Mouse (Mus musculus) kidney, postnatal 4 days (tissue): ENCODE measurements around the gene Cdc26.

Experiments
- DNase-seq, 2 experiments: peaks; one replicate each; pipeline ENCODE4 v3.0.0; 2021; ENCODE audit warnings: mixed read lengths in 2 of 2

The Cdc26 gene

GRCm38 (mm10) chr4:62397616-62398365 is 10.7 kb downstream of the Cdc26 start:
- no peak for DNase-seq

- DNase-seq = no peak
These were observed 12.6 kb downstream of the Cdc26 start for GRCm38 (mm10) chr4:62395806-62396205.

- no peak for DNase-seq
These were observed 15.0 kb downstream of the Cdc26 start for GRCm38 (mm10) chr4:62393459-62393858.

GRCm38 (mm10) chr4:62391892-62392291 is 16.6 kb downstream of the Cdc26 start:
- DNase-seq = no peak

- no peak for DNase-seq
These were observed 18.6 kb downstream of the Cdc26 start for GRCm38 (mm10) chr4:62389592-62390512.

GRCm38 (mm10) chr4:62385439-62385838 is 23.0 kb downstream of the Cdc26 start:
- DNase-seq = no peak

- no peak for DNase-seq
These were observed 24.3 kb downstream of the Cdc26 start for GRCm38 (mm10) chr4:62384159-62384558.

- no peak for DNase-seq
These were observed 24.7 kb downstream of the Cdc26 start for GRCm38 (mm10) chr4:62383752-62384151.

GRCm38 (mm10) chr4:62383207-62383606 is 25.2 kb downstream of the Cdc26 start:
- no peak for DNase-seq

- no peak for DNase-seq
These were observed 28.6 kb downstream of the Cdc26 start for GRCm38 (mm10) chr4:62379724-62380381.

GRCm38 (mm10) chr4:62376123-62376522 is 32.3 kb downstream of the Cdc26 start:
- no peak for DNase-seq

- DNase-seq = no peak
These were observed 34.1 kb downstream of the Cdc26 start for GRCm38 (mm10) chr4:62374342-62374741.

- no peak for DNase-seq
These were observed 34.8 kb downstream of the Cdc26 start for GRCm38 (mm10) chr4:62373668-62374067.

- no peak for DNase-seq
These were observed 35.5 kb downstream of the Cdc26 start for GRCm38 (mm10) chr4:62372818-62373520.

GRCm38 (mm10) chr4:62372410-62372809 is 36.0 kb downstream of the Cdc26 start:
- no peak for DNase-seq

- no peak for DNase-seq
These were observed 39.4 kb downstream of the Cdc26 start for GRCm38 (mm10) chr4:62369091-62369490.

- DNase-seq = no peak
These were observed 40.9 kb downstream of the Cdc26 start for GRCm38 (mm10) chr4:62367586-62367985.

GRCm38 (mm10) chr4:62366291-62366690 is 42.2 kb downstream of the Cdc26 start:
- no peak for DNase-seq

- DNase-seq = no peak
These were observed 44.1 kb downstream of the Cdc26 start for GRCm38 (mm10) chr4:62364299-62364698.

GRCm38 (mm10) chr4:62362437-62362836 is 46.0 kb downstream of the Cdc26 start:
- no peak for DNase-seq

- DNase-seq = no peak
These were observed 46.4 kb downstream of the Cdc26 start for GRCm38 (mm10) chr4:62361997-62362396.

- no peak for DNase-seq
These were observed 46.9 kb downstream of the Cdc26 start for GRCm38 (mm10) chr4:62361571-62361970.
